Mouse (Mus musculus): ENCODE measurements around the gene Casr. TPM values are rescaled to one million over a fixed set of nuclear protein-coding genes. Genes with fewer than 3 reads are reported as not detected.

The Casr gene
- polyA plus RNA-seq, 1 experiment, result 0.05 TPM

DNA sequence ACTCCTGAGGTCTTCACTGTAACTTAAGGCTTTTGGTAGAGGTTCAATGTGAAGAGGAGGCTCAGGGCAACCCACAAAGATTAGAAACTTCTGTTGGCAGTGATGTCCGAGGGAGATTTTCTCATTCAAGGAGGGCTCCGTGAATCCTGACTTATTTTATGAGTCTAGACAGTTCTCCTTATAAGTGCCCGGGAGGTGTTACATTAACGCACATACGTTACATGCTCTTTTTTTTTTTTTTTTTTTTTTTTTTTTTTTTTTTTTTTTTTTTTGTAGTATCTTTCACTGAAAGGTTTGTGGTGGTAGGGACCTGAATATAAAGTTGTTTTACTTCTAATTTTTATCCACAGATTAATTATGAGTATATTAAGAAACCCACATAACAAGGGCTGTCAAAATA is 54.6 kb downstream of the Casr start:
- no peak overlapping the region for H3K27ac ChIP-seq (ENCODE audit: insufficient read depth, low read length)
- H3K27me3 ChIP-seq (ENCODE audit: control insufficient read depth, insufficient read depth, low read length), result no peaks in the 10 kb centered on the region
- no peak for DNase-seq
- TF ChIP-seq POLR2A (IDR thresholded peaks at IDR 0.05; ENCODE audit: borderline replicate concordance, insufficient read depth, low read length) (no peak), CTCF (IDR thresholded peaks at IDR 0.05; ENCODE audit: borderline replicate concordance, insufficient read depth, low read depth, low read length) (no peak)
- H3K4me3 ChIP-seq (replicated peaks; ENCODE audit: insufficient read depth, low read depth, low read length), result no peak overlapping the region
- no peaks in the 10 kb centered on the region for H3K4me1 ChIP-seq (ENCODE audit: control insufficient read depth, insufficient read depth, low read length)
- 90% methylated on average over 5 of the region's 5 CpGs for WGBS

DNA sequence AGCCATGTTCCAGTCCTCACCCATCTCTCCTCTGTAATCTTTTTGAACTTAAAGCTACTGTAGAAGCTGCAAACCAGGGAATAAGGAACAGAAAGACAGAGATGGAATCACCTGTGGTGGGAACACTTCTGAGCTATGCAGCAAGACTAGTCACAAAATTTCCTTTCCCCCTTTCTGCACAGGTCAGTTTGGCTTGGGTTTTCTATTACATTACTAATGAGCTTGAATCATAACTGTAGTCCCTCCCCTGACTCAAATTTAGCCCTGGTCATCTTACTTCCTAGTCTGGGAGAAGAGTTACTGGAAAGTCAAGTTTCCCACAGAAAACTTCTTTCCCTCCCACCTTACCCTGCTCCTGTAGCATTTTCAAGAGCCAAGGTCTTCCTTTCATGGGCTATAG is 55.1 kb downstream of the Casr start:
- DNase-seq, result no peak
- TF ChIP-seq POLR2A (IDR thresholded peaks at IDR 0.05; ENCODE audit: borderline replicate concordance, insufficient read depth, low read length) (no peak), CTCF (IDR thresholded peaks at IDR 0.05; ENCODE audit: borderline replicate concordance, insufficient read depth, low read depth, low read length) (no peak)
- H3K27me3 ChIP-seq (ENCODE audit: control insufficient read depth, insufficient read depth, low read length), result no peaks in the 10 kb centered on the region
- H3K27ac ChIP-seq (ENCODE audit: insufficient read depth, low read length), result no peak overlapping the region
- no peaks in the 10 kb centered on the region for H3K4me1 ChIP-seq (ENCODE audit: control insufficient read depth, insufficient read depth, low read length)
- H3K4me3 ChIP-seq (replicated peaks; ENCODE audit: insufficient read depth, low read depth, low read length), result no peak overlapping the region

GRCm38 (mm10) chr16:36505913-36506312 is 56.0 kb downstream of the Casr start:
- H3K27ac ChIP-seq (ENCODE audit: insufficient read depth, low read length), result no peak overlapping the region
- TF ChIP-seq POLR2A (IDR thresholded peaks at IDR 0.05; ENCODE audit: borderline replicate concordance, insufficient read depth, low read length) (no peak), CTCF (IDR thresholded peaks at IDR 0.05; ENCODE audit: borderline replicate concordance, insufficient read depth, low read depth, low read length) (no peak)
- no peak overlapping the region for H3K4me3 ChIP-seq (replicated peaks; ENCODE audit: insufficient read depth, low read depth, low read length)
- WGBS, result 51% methylated on average over 4 of the region's 4 CpGs
- DNase-seq, result no peak
- H3K27me3 ChIP-seq (ENCODE audit: control insufficient read depth, insufficient read depth, low read length), result no peaks in the 10 kb centered on the region
- no peaks in the 10 kb centered on the region for H3K4me1 ChIP-seq (ENCODE audit: control insufficient read depth, insufficient read depth, low read length)

GRCm38 (mm10) chr16:36505134-36505533 is 56.8 kb downstream of the Casr start:
- Histone ChIP-seq H3K4me1 (ENCODE audit: control insufficient read depth, insufficient read depth, low read length) (no peaks in the 10 kb centered on the region), H3K4me3 (replicated peaks; ENCODE audit: insufficient read depth, low read depth, low read length) (no peak overlapping the region), H3K27ac (ENCODE audit: insufficient read depth, low read length) (no peak overlapping the region), H3K27me3 (ENCODE audit: control insufficient read depth, insufficient read depth, low read length) (no peaks in the 10 kb centered on the region)
- no peak for DNase-seq
- TF ChIP-seq POLR2A (IDR thresholded peaks at IDR 0.05; ENCODE audit: borderline replicate concordance, insufficient read depth, low read length) (no peak), CTCF (IDR thresholded peaks at IDR 0.05; ENCODE audit: borderline replicate concordance, insufficient read depth, low read depth, low read length) (no peak)
- 76% methylated on average over 3 of the region's 3 CpGs for WGBS

GRCm38 (mm10) chr16:36502286-36502685 is 59.7 kb downstream of the Casr start:
- 61% methylated on average over 2 of the region's 2 CpGs for WGBS
- H3K27me3 ChIP-seq (ENCODE audit: control insufficient read depth, insufficient read depth, low read length), result no peaks in the 10 kb centered on the region
- H3K4me1 ChIP-seq (ENCODE audit: control insufficient read depth, insufficient read depth, low read length), result no peaks in the 10 kb centered on the region
- H3K27ac ChIP-seq (ENCODE audit: insufficient read depth, low read length), result no peak overlapping the region
- no peak overlapping the region for H3K4me3 ChIP-seq (replicated peaks; ENCODE audit: insufficient read depth, low read depth, low read length)
- TF ChIP-seq CTCF (IDR thresholded peaks at IDR 0.05; ENCODE audit: borderline replicate concordance, insufficient read depth, low read depth, low read length) (no peak), POLR2A (IDR thresholded peaks at IDR 0.05; ENCODE audit: borderline replicate concordance, insufficient read depth, low read length) (no peak)
- DNase-seq, result no peak

DNA sequence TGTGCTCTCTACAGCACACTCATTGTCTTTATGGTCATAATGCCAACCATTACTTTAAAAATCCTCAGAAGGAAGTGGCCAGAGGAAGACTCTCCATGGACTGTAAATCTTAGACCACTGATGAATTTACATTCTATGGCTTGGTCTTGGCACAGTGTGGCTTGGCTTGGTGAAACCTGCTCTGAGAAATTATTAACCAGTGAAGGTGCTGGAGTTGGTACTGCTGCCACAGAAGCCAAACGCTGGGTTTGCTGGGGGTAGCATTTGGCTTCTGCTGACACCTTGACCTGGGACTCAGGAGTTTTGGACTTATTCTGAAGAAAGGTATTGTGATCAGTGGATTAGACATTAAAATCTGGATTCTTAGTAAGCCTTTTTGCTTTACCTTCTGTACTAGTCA is 69.5 kb downstream of the Casr start:
- TF ChIP-seq POLR2A (IDR thresholded peaks at IDR 0.05; ENCODE audit: borderline replicate concordance, insufficient read depth, low read length), result no peak
- TF ChIP-seq CTCF (IDR thresholded peaks at IDR 0.05; ENCODE audit: borderline replicate concordance, insufficient read depth, low read depth, low read length), result no peak
- H3K4me1 ChIP-seq (ENCODE audit: control insufficient read depth, insufficient read depth, low read length), result no peaks in the 10 kb centered on the region
- 79% methylated on average over 1 of the region's 1 CpGs for WGBS
- no peak overlapping the region for H3K4me3 ChIP-seq (replicated peaks; ENCODE audit: insufficient read depth, low read depth, low read length)
- no peak overlapping the region for H3K27ac ChIP-seq (ENCODE audit: insufficient read depth, low read length)
- no peaks in the 10 kb centered on the region for H3K27me3 ChIP-seq (ENCODE audit: control insufficient read depth, insufficient read depth, low read length)
- no peak for DNase-seq

DNA sequence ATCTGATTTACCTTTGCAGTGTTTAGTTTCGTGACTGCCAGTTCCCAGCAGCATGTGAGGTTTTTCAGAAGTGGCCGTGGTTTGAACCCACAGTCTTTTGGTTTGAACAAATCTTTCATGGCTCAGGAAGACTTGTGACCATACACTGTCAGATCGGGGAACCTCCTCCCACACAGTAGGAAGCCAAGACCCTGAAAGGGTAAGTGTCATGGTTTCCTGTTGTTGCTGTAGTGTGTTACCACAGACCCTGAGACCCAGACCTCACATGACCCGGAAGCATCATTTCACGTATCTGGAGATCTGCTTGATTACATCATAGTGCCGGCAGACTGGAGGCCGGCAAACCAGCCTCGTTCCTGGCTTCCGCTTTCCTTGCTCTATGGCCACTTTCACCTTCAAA is 85.1 kb downstream of the Casr start:
- H3K27ac ChIP-seq (ENCODE audit: insufficient read depth, low read length), result no peak overlapping the region
- H3K4me3 ChIP-seq (replicated peaks; ENCODE audit: insufficient read depth, low read depth, low read length), result no peak overlapping the region
- TF ChIP-seq CTCF (IDR thresholded peaks at IDR 0.05; ENCODE audit: borderline replicate concordance, insufficient read depth, low read depth, low read length), result no peak
- TF ChIP-seq POLR2A (IDR thresholded peaks at IDR 0.05; ENCODE audit: borderline replicate concordance, insufficient read depth, low read length), result no peak
- no peak for DNase-seq
- no peaks in the 10 kb centered on the region for H3K27me3 ChIP-seq (ENCODE audit: control insufficient read depth, insufficient read depth, low read length)
- H3K4me1 ChIP-seq (ENCODE audit: control insufficient read depth, insufficient read depth, low read length), result no peaks in the 10 kb centered on the region
- 80% methylated on average over 9 of the region's 9 CpGs for WGBS

- Histone ChIP-seq H3K27ac (ENCODE audit: insufficient read depth, low read length) (no peak overlapping the region), H3K4me3 (replicated peaks; ENCODE audit: insufficient read depth, low read depth, low read length) (no peak overlapping the region), H3K4me1 (ENCODE audit: control insufficient read depth, insufficient read depth, low read length) (no peaks in the 10 kb centered on the region), H3K27me3 (ENCODE audit: control insufficient read depth, insufficient read depth, low read length) (no peaks in the 10 kb centered on the region)
- DNase-seq, result no peak
- WGBS, result 94% methylated on average over 3 of the region's 3 CpGs
- TF ChIP-seq POLR2A (IDR thresholded peaks at IDR 0.05; ENCODE audit: borderline replicate concordance, insufficient read depth, low read length), result no peak
- no peak for TF ChIP-seq CTCF (IDR thresholded peaks at IDR 0.05; ENCODE audit: borderline replicate concordance, insufficient read depth, low read depth, low read length)
These were observed 86.4 kb downstream of the Casr start for GRCm38 (mm10) chr16:36475530-36475929.
